Mouse (Mus musculus): ENCODE results near the gene Prkce.

- TF ChIP-seq CTCF (IDR thresholded peaks at IDR 0.05; ENCODE audit: low read depth) (peak; percentile 40), EP300 (IDR thresholded peaks at IDR 0.05; ENCODE audit: low read depth) (peak; percentile 99)
These were observed 146.0 kb downstream of the Prkce start for GRCm38 (mm10) chr17:86313413-86314139.
